Mouse (Mus musculus): ENCODE measurements at regions not wholly inside any gene's neighbourhood (a gene's known extent, or its start where the extent isn't known, plus 50 kb on each side); places are given as distances from the start of the nearest gene placed in this dataset.

GRCm38 (mm10) chr13:57186168-57186567 lies 290.4 kb upstream of the Trpc7 start:
- no peaks in the 10 kb centered on the region for H3K27me3 ChIP-seq (ENCODE audit: control insufficient read depth, insufficient read depth, low read length)
- H3K4me1 ChIP-seq (replicated peaks; ENCODE audit: control insufficient read depth, insufficient read depth, low read length), result no peaks in the 10 kb centered on the region
- TF ChIP-seq CTCF (IDR thresholded peaks at IDR 0.05; ENCODE audit: borderline replicate concordance, control insufficient read depth, extremely low read depth, insufficient read depth, low read length, poor library complexity), result no peak
- no peak for TF ChIP-seq POLR2A (IDR thresholded peaks at IDR 0.05; ENCODE audit: control insufficient read depth, extremely low read depth, insufficient read depth, low read length, poor library complexity)
- DNase-seq, result no peak
- H3K36me3 ChIP-seq (ENCODE audit: control insufficient read depth, insufficient read depth, low read length), result no peaks in the 10 kb centered on the region
- no peak overlapping the region for H3K27ac ChIP-seq (ENCODE audit: control insufficient read depth, insufficient read depth, low read length)
- 78% methylated on average over 2 of the region's 2 CpGs for WGBS
- no peak overlapping the region for H3K4me3 ChIP-seq (ENCODE audit: control insufficient read depth, insufficient read depth, low read length)

- TF ChIP-seq CTCF (IDR thresholded peaks at IDR 0.05; ENCODE audit: borderline replicate concordance, control insufficient read depth, extremely low read depth, insufficient read depth, low read length, poor library complexity), result no peak
- no peak for TF ChIP-seq POLR2A (IDR thresholded peaks at IDR 0.05; ENCODE audit: control insufficient read depth, extremely low read depth, insufficient read depth, low read length, poor library complexity)
- WGBS, result 86% methylated on average over 3 of the region's 3 CpGs
- no peak overlapping the region for H3K4me3 ChIP-seq (ENCODE audit: control insufficient read depth, insufficient read depth, low read length)
- no peaks in the 10 kb centered on the region for H3K27me3 ChIP-seq (ENCODE audit: control insufficient read depth, insufficient read depth, low read length)
- no peak overlapping the region for H3K27ac ChIP-seq (ENCODE audit: control insufficient read depth, insufficient read depth, low read length)
- H3K36me3 ChIP-seq (ENCODE audit: control insufficient read depth, insufficient read depth, low read length), result no peaks in the 10 kb centered on the region
- no peak for DNase-seq
- H3K4me1 ChIP-seq (replicated peaks; ENCODE audit: control insufficient read depth, insufficient read depth, low read length), result no peaks in the 10 kb centered on the region
Measured at GRCm38 (mm10) chr13:57170180-57170579, 274.4 kb upstream of the Trpc7 start.

DNA sequence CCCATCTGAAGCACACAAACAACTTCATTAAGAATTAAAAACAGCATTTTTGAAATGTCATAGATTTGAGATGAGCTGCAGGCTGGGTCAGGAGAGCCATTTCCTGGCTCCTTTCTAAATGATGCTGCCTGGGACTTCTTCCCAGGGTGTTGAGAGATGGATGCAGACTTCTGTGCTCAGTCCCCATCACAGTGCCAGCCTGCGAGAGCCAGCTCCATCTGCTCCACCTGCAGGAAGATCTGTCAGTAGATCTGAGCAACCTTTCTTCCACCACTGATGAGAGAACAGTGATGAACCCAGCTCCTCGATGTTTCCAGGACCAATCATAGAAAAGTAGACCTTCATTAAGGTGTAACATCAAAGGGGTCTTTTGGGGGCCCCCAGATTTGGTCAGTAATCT lies 273.8 kb upstream of the Trpc7 start:
- TF ChIP-seq POLR2A (IDR thresholded peaks at IDR 0.05; ENCODE audit: control insufficient read depth, extremely low read depth, insufficient read depth, low read length, poor library complexity) (no peak), CTCF (IDR thresholded peaks at IDR 0.05; ENCODE audit: borderline replicate concordance, control insufficient read depth, extremely low read depth, insufficient read depth, low read length, poor library complexity) (no peak)

GRCm38 (mm10) chr13:57165367-57165766 lies 269.6 kb upstream of the Trpc7 start:
- no peak for DNase-seq

More for the DNA sequence above, 273.8 kb upstream of the Trpc7 start:
- no peaks in the 10 kb centered on the region for H3K27me3 ChIP-seq (ENCODE audit: control insufficient read depth, insufficient read depth, low read length)
- no peak for DNase-seq
- WGBS, result 92% methylated on average over 2 of the region's 2 CpGs
- H3K4me3 ChIP-seq (ENCODE audit: control insufficient read depth, insufficient read depth, low read length), result no peak overlapping the region
- H3K27ac ChIP-seq (ENCODE audit: control insufficient read depth, insufficient read depth, low read length), result no peak overlapping the region
- no peaks in the 10 kb centered on the region for H3K4me1 ChIP-seq (replicated peaks; ENCODE audit: control insufficient read depth, insufficient read depth, low read length)
- no peaks in the 10 kb centered on the region for H3K36me3 ChIP-seq (ENCODE audit: control insufficient read depth, insufficient read depth, low read length)

GRCm38 (mm10) chr13:57152787-57153186 lies 257.0 kb upstream of the Trpc7 start:
- no peaks in the 10 kb centered on the region for H3K36me3 ChIP-seq (ENCODE audit: control insufficient read depth, insufficient read depth, low read length)
- H3K4me1 ChIP-seq (replicated peaks; ENCODE audit: control insufficient read depth, insufficient read depth, low read length), result no peaks in the 10 kb centered on the region
- no peak for TF ChIP-seq CTCF (IDR thresholded peaks at IDR 0.05; ENCODE audit: borderline replicate concordance, control insufficient read depth, extremely low read depth, insufficient read depth, low read length, poor library complexity)
- TF ChIP-seq POLR2A (IDR thresholded peaks at IDR 0.05; ENCODE audit: control insufficient read depth, extremely low read depth, insufficient read depth, low read length, poor library complexity), result no peak
- H3K27me3 ChIP-seq (ENCODE audit: control insufficient read depth, insufficient read depth, low read length), result no peaks in the 10 kb centered on the region
- DNase-seq, result no peak
- H3K4me3 ChIP-seq (ENCODE audit: control insufficient read depth, insufficient read depth, low read length), result no peak overlapping the region
- no peak overlapping the region for H3K27ac ChIP-seq (ENCODE audit: control insufficient read depth, insufficient read depth, low read length)
- WGBS, result 86% methylated on average over 5 of the region's 5 CpGs

More at GRCm38 (mm10) chr13:57165367-57165766, 269.6 kb upstream of the Trpc7 start:
- Histone ChIP-seq H3K27ac (ENCODE audit: control insufficient read depth, insufficient read depth, low read length) (no peak overlapping the region), H3K36me3 (ENCODE audit: control insufficient read depth, insufficient read depth, low read length) (no peaks in the 10 kb centered on the region), H3K4me3 (ENCODE audit: control insufficient read depth, insufficient read depth, low read length) (no peak overlapping the region), H3K4me1 (replicated peaks; ENCODE audit: control insufficient read depth, insufficient read depth, low read length) (no peaks in the 10 kb centered on the region), H3K27me3 (ENCODE audit: control insufficient read depth, insufficient read depth, low read length) (no peaks in the 10 kb centered on the region)
- 93% methylated on average over 2 of the region's 2 CpGs for WGBS
- TF ChIP-seq CTCF (IDR thresholded peaks at IDR 0.05; ENCODE audit: borderline replicate concordance, control insufficient read depth, extremely low read depth, insufficient read depth, low read length, poor library complexity) (no peak), POLR2A (IDR thresholded peaks at IDR 0.05; ENCODE audit: control insufficient read depth, extremely low read depth, insufficient read depth, low read length, poor library complexity) (no peak)

GRCm38 (mm10) chr13:57147623-57148022 lies 251.8 kb upstream of the Trpc7 start:
- WGBS, result 83% methylated on average over 2 of the region's 2 CpGs
- no peaks in the 10 kb centered on the region for H3K4me1 ChIP-seq (replicated peaks; ENCODE audit: control insufficient read depth, insufficient read depth, low read length)

GRCm38 (mm10) chr13:57146708-57147107 lies 250.9 kb upstream of the Trpc7 start:
- Histone ChIP-seq H3K27me3 (ENCODE audit: control insufficient read depth, insufficient read depth, low read length) (no peaks in the 10 kb centered on the region), H3K4me1 (replicated peaks; ENCODE audit: control insufficient read depth, insufficient read depth, low read length) (no peaks in the 10 kb centered on the region), H3K27ac (ENCODE audit: control insufficient read depth, insufficient read depth, low read length) (no peak overlapping the region), H3K4me3 (ENCODE audit: control insufficient read depth, insufficient read depth, low read length) (no peak overlapping the region), H3K36me3 (ENCODE audit: control insufficient read depth, insufficient read depth, low read length) (no peaks in the 10 kb centered on the region)
- WGBS, result 75% methylated on average over 4 of the region's 4 CpGs
- DNase-seq, result no peak
- no peak for TF ChIP-seq POLR2A (IDR thresholded peaks at IDR 0.05; ENCODE audit: control insufficient read depth, extremely low read depth, insufficient read depth, low read length, poor library complexity)
- TF ChIP-seq CTCF (IDR thresholded peaks at IDR 0.05; ENCODE audit: borderline replicate concordance, control insufficient read depth, extremely low read depth, insufficient read depth, low read length, poor library complexity), result no peak

More at GRCm38 (mm10) chr13:57147623-57148022, 251.8 kb upstream of the Trpc7 start:
- no peak for DNase-seq
- Histone ChIP-seq H3K27me3 (ENCODE audit: control insufficient read depth, insufficient read depth, low read length) (no peaks in the 10 kb centered on the region), H3K27ac (ENCODE audit: control insufficient read depth, insufficient read depth, low read length) (no peak overlapping the region), H3K4me3 (ENCODE audit: control insufficient read depth, insufficient read depth, low read length) (no peak overlapping the region), H3K36me3 (ENCODE audit: control insufficient read depth, insufficient read depth, low read length) (no peaks in the 10 kb centered on the region)
- TF ChIP-seq CTCF (IDR thresholded peaks at IDR 0.05; ENCODE audit: borderline replicate concordance, control insufficient read depth, extremely low read depth, insufficient read depth, low read length, poor library complexity), result no peak
- TF ChIP-seq POLR2A (IDR thresholded peaks at IDR 0.05; ENCODE audit: control insufficient read depth, extremely low read depth, insufficient read depth, low read length, poor library complexity), result no peak
